Mouse (Mus musculus) heart, embryonic 14.5 days (tissue): ENCODE measurements around the gene Scgn. TPM values are rescaled to one million over a fixed set of nuclear protein-coding genes. Genes with fewer than 3 reads are reported as not detected.

ENCODE experiments used
- microRNA-seq: library from miRNA; unstranded; fragments of <30 nt; microRNA quantifications from one replicate; pipeline ENCODE4, GENCODE M21; 2016
- polyA plus RNA-seq: library from polyadenylated mRNA; unstranded; fragments of >200 nt; fragmentation: Nextera tagmentation; extraction: Ambion mirVana; gene quantifications from 2 replicates; pipeline ENCODE4 v1.2.1, GENCODE M21; 2014

Scgn gene
- polyA plus RNA-seq, 1 experiment from 2014 or later = not detected

Small RNAs within 50 kb of the gene (microRNA-seq; reads per million reads assigned to microRNA genes)
- gene Gm44344 = not detected

Other genes starting within 250 kb of the Scgn start
- 2.5 and 2.7 TPM in 2 replicates for gene Hist1h3c, start 245.6 kb downstream of the Scgn start, polyA plus RNA-seq
- 1.7 and 2.3 TPM in 2 replicates for gene Hist1h2bb, start 244.5 kb downstream of the Scgn start, polyA plus RNA-seq
- 14.5 and 14.6 TPM in 2 replicates for gene Hist1h2ab, start 240.1 kb downstream of the Scgn start, polyA plus RNA-seq
- gene Hist1h3b, start 238.9 kb downstream of the Scgn start, polyA plus RNA-seq = 4.6 and 6.7 TPM in 2 replicates
- gene Hist1h4b, start 234.2 kb downstream of the Scgn start, polyA plus RNA-seq = 0.63 TPM in 1 of 2 replicates, not detected in the other
- gene Hist1h4a, start 230.0 kb downstream of the Scgn start, polyA plus RNA-seq = 1.1 TPM in 1 of 2 replicates, not detected in the other
- 2.6 and 3.0 TPM in 2 replicates for gene Hist1h3a, start 228.8 kb downstream of the Scgn start, polyA plus RNA-seq
- 1.6 and 2.7 TPM in 2 replicates for gene Hist1h1a, start 227.5 kb downstream of the Scgn start, polyA plus RNA-seq
- not detected in 2 replicates for gene Trim38, start 221.3 kb downstream of the Scgn start, polyA plus RNA-seq
- not detected in 2 replicates for gene Slc17a2, start 184.2 kb downstream of the Scgn start, polyA plus RNA-seq
- gene Slc17a3, start 151.8 kb downstream of the Scgn start, polyA plus RNA-seq = not detected in 2 replicates
- not detected in 2 replicates for gene Slc17a1, start 123.5 kb downstream of the Scgn start, polyA plus RNA-seq
- not detected in 2 replicates for gene Slc17a4, start 76.2 kb downstream of the Scgn start, polyA plus RNA-seq
- not detected in 2 replicates for gene Hist1h2ba, start 57.1 kb downstream of the Scgn start, polyA plus RNA-seq
- gene Hist1h2aa, start 56.8 kb downstream of the Scgn start, polyA plus RNA-seq = not detected in 2 replicates